Mouse (Mus musculus) ES-E14 (cell line): ENCODE measurements around the gene Cfap299.

Experiments used
- CHD2 ChIP-seq: IDR thresholded peaks from 2 replicates; pipeline ENCODE4 v1.6.1; 2014; ENCODE audit warnings: mild to moderate bottlenecking, low read depth, low read length, inconsistent platforms
- MAFK ChIP-seq: IDR thresholded peaks from 2 replicates; pipeline ENCODE4 v1.6.1; 2014; ENCODE audit warnings: mild to moderate bottlenecking, low read depth, low read length, inconsistent platforms; ENCODE audit not compliant: insufficient read depth
- ZC3H11A ChIP-seq: IDR thresholded peaks from 2 replicates; pipeline ENCODE4 v1.6.1; 2012; ENCODE audit warnings: low read depth, mild to moderate bottlenecking, inconsistent platforms, low read length, borderline replicate concordance
- ZNF384 ChIP-seq: IDR thresholded peaks from 2 replicates; pipeline ENCODE4 v1.6.1; 2012; ENCODE audit warnings: low read depth, low read length, inconsistent platforms

GRCm38 (mm10) chr5:98380360-98380759 is 51.3 kb downstream of the Cfap299 start:
- TF ChIP-seq ZC3H11A (no peak), CHD2 (no peak), MAFK (no peak), ZNF384 (no peak)
